Mouse (Mus musculus): ENCODE measurements around the gene Cd81.

DNA sequence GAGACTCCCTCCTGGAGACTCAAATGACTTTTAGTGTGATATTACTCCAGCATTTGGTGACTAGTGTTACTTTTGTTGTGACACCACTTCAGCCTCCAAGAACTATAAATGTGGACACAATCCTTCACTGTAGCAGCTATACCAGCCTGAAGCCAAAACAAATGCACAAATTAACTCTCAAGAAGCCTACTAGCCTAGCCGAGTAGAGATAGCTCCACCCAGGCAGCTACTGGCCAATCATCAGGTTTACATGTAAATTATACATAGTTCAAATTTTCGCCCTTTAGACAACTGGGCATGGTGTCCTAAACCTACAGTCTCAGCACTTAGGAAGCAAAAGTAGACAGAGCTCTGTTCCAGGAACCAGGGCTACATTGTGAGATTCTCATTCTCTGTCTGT is 1.2 kb upstream of the Cd81 start:
- no peak for TF ChIP-seq CTCF (IDR thresholded peaks at IDR 0.05; ENCODE audit: control insufficient read depth, insufficient read depth, insufficient read length)
- no peak for TF ChIP-seq CEBPB (IDR thresholded peaks at IDR 0.05; ENCODE audit: low read depth)
- no peak for TF ChIP-seq USF1 (IDR thresholded peaks at IDR 0.05; ENCODE audit: low read depth)
- no peak for TF ChIP-seq FOSL1 (IDR thresholded peaks at IDR 0.05; ENCODE audit: insufficient read depth, low read length, poor library complexity, severe bottlenecking)
- no peak for TF ChIP-seq MAX (IDR thresholded peaks at IDR 0.05)
- no peak for TF ChIP-seq MYOD1 (IDR thresholded peaks at IDR 0.05; ENCODE audit: control insufficient read depth, insufficient read length, low read depth)

All from C2C12 (cell line).